Mouse (Mus musculus): ENCODE data around the gene Capza2. TPM values are rescaled to one million over a fixed set of nuclear protein-coding genes. Genes with fewer than 3 reads are reported as not detected.

Capza2 gene
- polyA plus RNA-seq, 1 experiment from 2014 or later = 223 TPM

Other genes with a start within 250 kb of the Capza2 start
- gene Met, start 172.4 kb upstream of the Capza2 start, polyA plus RNA-seq (2016; fragmentation: Nextera tagmentation; extraction: Ambion mirVana) = 2.6 and 3.0 TPM in 2 replicates
- 29.6 and 30.0 TPM in 2 replicates for gene St7, start 56.7 kb downstream of the Capza2 start, polyA plus RNA-seq (2016; fragmentation: Nextera tagmentation; extraction: Ambion mirVana)

All from heart, embryonic 12.5 days (tissue).